Mouse (Mus musculus) adrenal gland, postnatal 36 days (tissue): ENCODE data around the gene Ephb1. TPM values are rescaled to one million over a fixed set of nuclear protein-coding genes. Genes with fewer than 3 reads are reported as not detected.

Experiments used
- DNase-seq, 2 experiments: peaks; one replicate each; pipeline ENCODE4 v3.0.0; 2021; ENCODE audit warnings: mixed read lengths in 1 of 2
- microRNA-seq: library from miRNA; unstranded; fragments of <30 nt; microRNA quantifications from one replicate; pipeline ENCODE4 v1.2.0, GENCODE M21; 2021
- total RNA-seq, 2 experiments: library from RNA; stranded (reverse); gene quantifications; 2 replicates each; pipeline ENCODE4 v1.2.3; 2021

Gene Ephb1
- total RNA-seq, 2 experiments from 2014 or later = 2.1 to 3.2 TPM

DNA sequence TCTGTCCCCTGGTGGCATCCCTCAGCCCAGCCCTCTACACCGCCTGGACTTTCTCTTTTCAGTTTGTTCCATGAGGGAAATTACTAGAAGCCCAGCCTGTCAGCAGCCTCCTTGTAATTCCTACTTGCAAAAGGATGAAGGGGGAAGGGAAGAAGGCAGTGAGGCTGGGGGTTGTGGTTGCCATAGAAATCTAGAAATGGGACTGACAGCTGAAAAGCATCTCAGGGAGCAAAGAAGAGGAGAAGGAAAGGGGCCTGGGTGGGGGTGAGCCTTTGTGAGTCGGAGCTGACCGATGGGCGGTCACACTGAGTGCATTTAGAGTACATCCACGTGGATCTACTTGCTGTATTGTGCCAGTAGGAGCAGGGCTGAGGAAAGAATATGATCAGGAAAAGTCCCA is 445.6 kb downstream of the Ephb1 start:
- DNase-seq = no peak

- DNase-seq = no peak
Observed at GRCm38 (mm10) chr9:101907747-101908255, 446.7 kb downstream of the Ephb1 start.

DNA sequence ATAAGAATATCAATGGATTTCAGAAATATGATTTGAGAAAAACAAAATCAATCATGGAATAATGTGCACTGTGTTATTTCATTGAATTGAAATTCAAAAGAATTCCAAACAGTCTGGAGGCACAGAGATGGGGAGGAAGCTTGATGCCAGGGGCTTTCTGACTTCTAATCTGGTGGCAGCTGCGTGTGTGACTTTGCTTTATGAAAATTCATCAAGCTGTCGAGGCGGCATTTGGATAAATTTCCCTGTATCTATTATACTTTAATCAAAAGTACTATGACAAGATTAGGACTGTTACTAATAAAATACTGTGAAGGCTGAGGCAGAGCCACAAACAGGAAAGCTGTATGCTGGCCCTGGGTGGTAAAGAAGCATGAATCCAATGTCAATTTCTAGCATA is 451.1 kb downstream of the Ephb1 start:
- no peak for DNase-seq

- DNase-seq = no peak
Observed at GRCm38 (mm10) chr9:101897851-101898250, 456.6 kb downstream of the Ephb1 start.

GRCm38 (mm10) chr9:101883295-101883694 is 471.2 kb downstream of the Ephb1 start:
- DNase-seq = no peak

DNA sequence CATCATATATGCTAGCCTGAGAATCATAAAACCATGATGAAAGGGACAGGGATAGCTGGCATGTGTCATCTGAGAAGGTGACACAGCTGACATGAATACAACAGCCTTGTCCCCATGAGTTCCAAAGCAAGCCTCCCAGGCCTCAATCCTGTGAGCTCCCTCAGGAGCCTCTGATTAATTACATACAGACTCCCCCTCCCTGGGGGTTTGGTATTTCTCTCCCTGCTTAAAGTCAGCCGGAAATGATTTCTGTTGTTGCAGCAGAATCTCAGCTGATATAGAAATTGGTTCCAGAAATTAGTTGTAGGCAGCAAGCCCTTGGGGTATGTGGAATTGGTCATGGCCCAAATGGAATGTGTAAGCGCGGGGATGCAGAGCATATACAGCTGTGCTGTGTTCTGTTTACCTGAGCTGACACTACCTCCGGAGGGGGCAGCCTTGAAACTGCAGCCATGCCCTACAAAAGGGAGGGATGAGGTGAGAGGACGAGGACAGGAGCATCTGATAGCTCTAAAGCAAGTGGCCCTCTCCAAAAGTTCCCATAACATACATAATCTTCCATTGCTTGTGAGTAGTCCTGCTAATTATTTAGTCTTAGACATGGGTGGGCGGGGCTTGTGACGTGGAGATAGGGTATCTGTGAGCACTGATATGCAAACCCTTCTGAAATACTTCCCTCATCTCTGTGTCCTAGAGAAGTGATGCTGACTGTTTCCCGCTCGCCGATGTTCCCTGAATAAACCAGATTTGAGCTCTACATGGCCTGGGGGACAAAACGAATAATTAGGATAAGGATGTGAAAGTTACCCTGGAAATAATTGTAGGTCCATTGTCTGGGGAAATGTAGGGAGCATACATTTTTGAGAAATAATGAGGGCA is 477.1 kb downstream of the Ephb1 start:
- DNase-seq = no peak

GRCm38 (mm10) chr9:101875306-101875705 is 479.2 kb downstream of the Ephb1 start:
- no peak for DNase-seq

Small RNA genes lying within 50 kb of the gene (microRNA-seq; reads per million reads assigned to microRNA genes)
- gene Mir7243 = not detected

Other genes starting within 250 kb of the Ephb1 start
- gene Ky, start 151.1 kb upstream of the Ephb1 start, total RNA-seq = under 1 TPM; 0.56 to 0.99 TPM